Mouse (Mus musculus): ENCODE measurements around the gene Epsti1. TPM values are rescaled to one million over a fixed set of nuclear protein-coding genes. Genes with fewer than 3 reads are reported as not detected.
"Not testable (repeated sequence)": the region's sequence is repeated elsewhere in the genome, so short reads cannot be mapped to it uniquely, and the experiment has no call there.

Epsti1 gene
- polyA plus RNA-seq, 1 experiment from 2014 or later = 1.3 TPM

DNA sequence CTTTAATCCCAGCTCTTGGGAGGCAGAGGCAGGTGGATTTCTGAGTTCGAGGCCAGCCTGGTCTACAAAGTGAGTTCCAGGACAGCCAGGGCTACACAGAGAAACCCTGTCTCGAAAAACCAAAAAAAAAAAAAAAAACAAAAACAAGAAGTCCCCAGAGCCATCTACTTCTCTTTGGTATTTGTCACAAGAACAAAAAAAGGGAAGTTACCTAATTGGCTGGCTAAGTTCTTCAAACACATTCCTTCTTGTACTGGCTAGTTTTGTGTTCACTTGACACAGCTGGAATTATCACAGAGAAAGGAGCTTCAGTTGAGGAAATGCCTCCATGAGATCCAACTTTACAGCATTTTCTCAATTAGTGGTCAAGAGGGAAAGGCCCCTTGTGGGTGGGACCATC, 26.2 kb upstream of the Epsti1 start:
- not testable (repeated sequence) for ATAC-seq (ENCODE audit: insufficient number of reproducible peaks, low FRiP score, low TSS enrichment, low read depth); H3K27ac ChIP-seq (replicated peaks); H3K36me3 ChIP-seq; H3K9ac ChIP-seq; H3K27me3 ChIP-seq; H3K4me3 ChIP-seq (replicated peaks); H3K4me2 ChIP-seq (replicated peaks); H3K9me3 ChIP-seq (replicated peaks); H3K4me1 ChIP-seq
- WGBS = 70% methylated on average over 2 of the region's 2 CpGs

- 51% methylated on average over 1 of the region's 1 CpGs for WGBS
- Histone ChIP-seq H3K36me3 (no peaks in the 10 kb centered on the region), H3K9me3 (replicated peaks) (no peaks in the 10 kb centered on the region), H3K4me2 (replicated peaks) (no peak overlapping the region), H3K27me3 (no peaks in the 10 kb centered on the region), H3K27ac (replicated peaks) (no peak overlapping the region), H3K4me1 (no peaks in the 10 kb centered on the region), H3K9ac (no peak overlapping the region), H3K4me3 (replicated peaks) (no peak overlapping the region)
- ATAC-seq (ENCODE audit: insufficient number of reproducible peaks, low FRiP score, low TSS enrichment, low read depth) = no peak
Measured at GRCm38 (mm10) chr14:77881998-77882397, 22.0 kb upstream of the Epsti1 start.

DNA sequence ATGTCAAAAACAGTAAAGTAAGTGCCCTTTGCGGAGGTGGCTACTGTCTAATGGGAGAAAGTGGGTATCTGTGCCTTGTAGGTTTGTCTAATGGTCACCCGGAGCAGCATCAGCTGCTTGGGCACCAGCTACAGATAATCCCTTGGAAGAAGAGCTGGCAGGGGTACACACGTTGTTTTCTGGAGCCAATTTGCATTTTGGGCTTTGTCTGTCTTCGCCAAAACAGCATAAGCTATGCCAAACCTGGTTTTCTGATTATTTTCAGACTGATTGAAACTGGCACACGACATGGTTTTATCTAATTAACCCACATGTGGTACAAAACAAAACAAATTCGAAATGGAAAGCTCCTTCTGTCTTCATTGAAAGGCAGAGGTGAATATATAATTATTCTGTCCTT, 21.4 kb upstream of the Epsti1 start:
- no peaks in the 10 kb centered on the region for H3K27me3 ChIP-seq
- H3K36me3 ChIP-seq = no peaks in the 10 kb centered on the region
- H3K4me3 ChIP-seq (replicated peaks) = no peak overlapping the region
- H3K9ac ChIP-seq = no peak overlapping the region
- H3K27ac ChIP-seq (replicated peaks) = no peak overlapping the region
- H3K9me3 ChIP-seq (replicated peaks) = no peaks in the 10 kb centered on the region
- no peak for ATAC-seq (ENCODE audit: insufficient number of reproducible peaks, low FRiP score, low TSS enrichment, low read depth)
- H3K4me2 ChIP-seq (replicated peaks) = no peak overlapping the region
- no peaks in the 10 kb centered on the region for H3K4me1 ChIP-seq
- 54% methylated on average over 6 of the region's 6 CpGs for WGBS

- no peaks in the 10 kb centered on the region for H3K4me1 ChIP-seq
- no peaks in the 10 kb centered on the region for H3K9me3 ChIP-seq (replicated peaks)
- no peak for ATAC-seq (ENCODE audit: insufficient number of reproducible peaks, low FRiP score, low TSS enrichment, low read depth)
- H3K36me3 ChIP-seq = no peaks in the 10 kb centered on the region
- 56% methylated on average over 3 of the region's 3 CpGs for WGBS
- no peak overlapping the region for H3K27ac ChIP-seq (replicated peaks)
- no peak overlapping the region for H3K9ac ChIP-seq
- no peak overlapping the region for H3K4me2 ChIP-seq (replicated peaks)
- no peak overlapping the region for H3K4me3 ChIP-seq (replicated peaks)
- no peaks in the 10 kb centered on the region for H3K27me3 ChIP-seq
Measured at GRCm38 (mm10) chr14:77886376-77886775, 17.7 kb upstream of the Epsti1 start.

GRCm38 (mm10) chr14:77886941-77887340, 17.1 kb upstream of the Epsti1 start:
- WGBS = 83% methylated on average over 4 of the region's 4 CpGs
- no peak for ATAC-seq (ENCODE audit: insufficient number of reproducible peaks, low FRiP score, low TSS enrichment, low read depth)
- H3K27me3 ChIP-seq = no peaks in the 10 kb centered on the region

GRCm38 (mm10) chr14:77889911-77890310, 14.1 kb upstream of the Epsti1 start:
- no peak overlapping the region for H3K9ac ChIP-seq
- H3K9me3 ChIP-seq (replicated peaks) = no peaks in the 10 kb centered on the region
- ATAC-seq (ENCODE audit: insufficient number of reproducible peaks, low FRiP score, low TSS enrichment, low read depth) = no peak
- no peaks in the 10 kb centered on the region for H3K27me3 ChIP-seq
- no peaks in the 10 kb centered on the region for H3K36me3 ChIP-seq
- H3K4me1 ChIP-seq = no peaks in the 10 kb centered on the region
- H3K4me3 ChIP-seq (replicated peaks) = no peak overlapping the region
- WGBS = 89% methylated on average over 7 of the region's 7 CpGs
- no peak overlapping the region for H3K4me2 ChIP-seq (replicated peaks)
- H3K27ac ChIP-seq (replicated peaks) = no peak overlapping the region

More at GRCm38 (mm10) chr14:77886941-77887340, 17.1 kb upstream of the Epsti1 start:
- no peak overlapping the region for H3K4me2 ChIP-seq (replicated peaks)
- H3K36me3 ChIP-seq = no peaks in the 10 kb centered on the region
- H3K27ac ChIP-seq (replicated peaks) = no peak overlapping the region
- no peak overlapping the region for H3K4me3 ChIP-seq (replicated peaks)
- no peak overlapping the region for H3K9ac ChIP-seq
- H3K4me1 ChIP-seq = no peaks in the 10 kb centered on the region
- H3K9me3 ChIP-seq (replicated peaks) = no peaks in the 10 kb centered on the region

DNA sequence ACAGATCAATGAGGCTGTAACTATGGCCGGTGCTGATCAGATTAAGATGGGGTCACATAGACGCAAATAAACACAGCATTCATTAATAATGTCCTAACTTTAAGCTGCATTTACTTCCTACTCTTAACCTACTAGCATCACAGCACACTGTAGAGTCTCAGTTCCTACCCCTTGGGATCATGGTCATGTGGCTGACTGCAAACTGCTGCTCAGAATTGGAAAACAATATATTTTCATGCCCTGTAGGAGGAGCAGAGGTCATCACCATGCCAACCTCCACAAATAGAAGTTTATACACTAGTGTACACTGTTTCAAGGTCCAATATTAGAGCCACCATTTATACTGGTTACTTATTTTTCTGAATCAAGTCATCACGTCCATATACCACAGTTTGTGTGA, 8.1 kb upstream of the Epsti1 start:
- WGBS = 87% methylated on average over 3 of the region's 3 CpGs
- no peak overlapping the region for H3K4me2 ChIP-seq (replicated peaks)
- H3K36me3 ChIP-seq = no peaks in the 10 kb centered on the region
- H3K4me1 ChIP-seq = no peaks in the 10 kb centered on the region
- H3K4me3 ChIP-seq (replicated peaks) = no peak overlapping the region
- no peak overlapping the region for H3K27ac ChIP-seq (replicated peaks)
- no peaks in the 10 kb centered on the region for H3K27me3 ChIP-seq
- no peak overlapping the region for H3K9ac ChIP-seq
- no peak for ATAC-seq (ENCODE audit: insufficient number of reproducible peaks, low FRiP score, low TSS enrichment, low read depth)
- H3K9me3 ChIP-seq (replicated peaks) = no peaks in the 10 kb centered on the region

- Histone ChIP-seq H3K4me1 (no peaks in the 10 kb centered on the region), H3K4me2 (replicated peaks) (no peak overlapping the region), H3K27me3 (no peaks in the 10 kb centered on the region), H3K4me3 (replicated peaks) (no peak overlapping the region), H3K9ac (no peak overlapping the region), H3K9me3 (replicated peaks) (no peaks in the 10 kb centered on the region), H3K36me3 (no peaks in the 10 kb centered on the region), H3K27ac (replicated peaks) (no peak overlapping the region)
- 85% methylated on average over 3 of the region's 3 CpGs for WGBS
- no peak for ATAC-seq (ENCODE audit: insufficient number of reproducible peaks, low FRiP score, low TSS enrichment, low read depth)
Measured at GRCm38 (mm10) chr14:77902541-77902940, 1.5 kb upstream of the Epsti1 start.

DNA sequence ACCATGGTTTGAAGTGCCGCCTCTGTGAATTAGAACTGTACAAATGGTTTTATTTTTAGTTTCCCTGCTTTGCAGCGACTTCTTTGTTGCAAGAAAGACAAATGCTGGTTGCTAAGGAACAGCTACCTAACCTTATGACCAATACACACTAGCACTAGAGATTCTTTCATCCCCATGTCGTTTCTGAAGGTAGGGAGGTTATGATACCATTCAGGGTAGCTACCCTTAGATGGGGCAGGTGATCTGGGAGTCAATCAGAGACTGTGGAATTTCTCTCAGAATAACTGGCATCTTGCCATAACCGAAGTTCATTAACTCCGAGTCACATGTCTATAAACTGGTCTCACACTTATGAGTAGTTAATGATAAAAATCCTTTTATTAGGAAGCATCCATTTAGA, 1.4 kb downstream of the Epsti1 start:
- ATAC-seq (ENCODE audit: insufficient number of reproducible peaks, low FRiP score, low TSS enrichment, low read depth) = no peak
- WGBS = 76% methylated on average over 5 of the region's 5 CpGs
- Histone ChIP-seq H3K27ac (replicated peaks) (no peak overlapping the region), H3K9ac (no peak overlapping the region), H3K36me3 (no peaks in the 10 kb centered on the region), H3K9me3 (replicated peaks) (no peaks in the 10 kb centered on the region), H3K4me1 (no peaks in the 10 kb centered on the region), H3K27me3 (no peaks in the 10 kb centered on the region), H3K4me3 (replicated peaks) (no peak overlapping the region), H3K4me2 (replicated peaks) (no peak overlapping the region)

GRCm38 (mm10) chr14:77906586-77906985, 2.5 kb downstream of the Epsti1 start:
- no peak overlapping the region for H3K4me2 ChIP-seq (replicated peaks)
- H3K4me3 ChIP-seq (replicated peaks) = no peak overlapping the region
- no peak for ATAC-seq (ENCODE audit: insufficient number of reproducible peaks, low FRiP score, low TSS enrichment, low read depth)
- H3K36me3 ChIP-seq = no peaks in the 10 kb centered on the region
- H3K9me3 ChIP-seq (replicated peaks) = no peaks in the 10 kb centered on the region
- no peak overlapping the region for H3K9ac ChIP-seq
- H3K4me1 ChIP-seq = no peaks in the 10 kb centered on the region
- no peak overlapping the region for H3K27ac ChIP-seq (replicated peaks)
- 87% methylated on average over 5 of the region's 5 CpGs for WGBS
- no peaks in the 10 kb centered on the region for H3K27me3 ChIP-seq

GRCm38 (mm10) chr14:77915776-77916175, 11.7 kb downstream of the Epsti1 start:
- no peak for ATAC-seq (ENCODE audit: insufficient number of reproducible peaks, low FRiP score, low TSS enrichment, low read depth)
- no peak overlapping the region for H3K4me3 ChIP-seq (replicated peaks)
- 86% methylated on average over 5 of the region's 5 CpGs for WGBS

GRCm38 (mm10) chr14:77921641-77922040, 17.6 kb downstream of the Epsti1 start:
- Histone ChIP-seq H3K4me2 (replicated peaks) (no peak overlapping the region), H3K27me3 (no peaks in the 10 kb centered on the region), H3K4me3 (replicated peaks) (no peak overlapping the region), H3K36me3 (no peaks in the 10 kb centered on the region), H3K9ac (no peak overlapping the region), H3K27ac (replicated peaks) (no peak overlapping the region), H3K9me3 (replicated peaks) (no peaks in the 10 kb centered on the region), H3K4me1 (peaks cover 8% of the 10 kb centered on the region; the same call in 1 of the 2 replicates)
- ATAC-seq (ENCODE audit: insufficient number of reproducible peaks, low FRiP score, low TSS enrichment, low read depth) = no peak
- 92% methylated on average over 8 of the region's 8 CpGs for WGBS

More at GRCm38 (mm10) chr14:77915776-77916175, 11.7 kb downstream of the Epsti1 start:
- Histone ChIP-seq H3K4me1 (no peaks in the 10 kb centered on the region), H3K27ac (replicated peaks) (no peak overlapping the region), H3K36me3 (no peaks in the 10 kb centered on the region), H3K27me3 (no peaks in the 10 kb centered on the region), H3K9me3 (replicated peaks) (no peaks in the 10 kb centered on the region), H3K4me2 (replicated peaks) (no peak overlapping the region), H3K9ac (no peak overlapping the region)
